Mouse (Mus musculus) hematopoietic stem cell, adult 5-6 weeks (primary cell): ENCODE results near the gene Ints2. TPM values are rescaled to one million over a fixed set of nuclear protein-coding genes. Genes with fewer than 3 reads are reported as not detected.
A peak's percentile ranks its signal among the peaks of the same experiment; 100 is the strongest.
"Not testable (repeated sequence)": the region's sequence is repeated elsewhere in the genome, so short reads cannot be mapped to it uniquely, and the experiment has no call there.

Source experiments
- ATAC-seq, 2 experiments: fragments of 125-278 bp in 1 of 2; replicated peaks in 1 of 2; 2 replicates each; pipeline ENCODE4 v1.8.0; 2016 to 2017; ENCODE audit warnings: inconsistent platforms in 2 of 2, mild to moderate bottlenecking in 2 of 2, moderate number of reproducible peaks in 2 of 2, low read depth in 1 of 2, moderate TSS enrichment in 1 of 2; ENCODE audit not compliant: low FRiP score in 2 of 2, poor library complexity in 2 of 2, severe bottlenecking in 2 of 2, insufficient read depth in 1 of 2, low TSS enrichment in 1 of 2
- total RNA-seq: library from RNA; stranded (forward); fragments of 172-1452, 232-1000 nt; gene quantifications from 2 replicates; pipeline ENCODE4 v1.2.3, GENCODE M21; 2017

The Ints2 gene
- total RNA-seq, 1 experiment from 2014 or later, result 30.8 TPM

- ATAC-seq, result peak in 1 of 2 experiments; percentile 29; a peak in 3 of 4 replicates
Observed at GRCm38 (mm10) chr11:86200460-86201021, 56.8 kb downstream of the Ints2 start.

- no peak for ATAC-seq
Observed at GRCm38 (mm10) chr11:86199733-86200132, 57.6 kb downstream of the Ints2 start.

- ATAC-seq, result not testable (repeated sequence)
Observed at GRCm38 (mm10) chr11:86185224-86185623, 72.2 kb downstream of the Ints2 start.

- ATAC-seq, result no peak
Observed at GRCm38 (mm10) chr11:86175833-86176232, 81.5 kb downstream of the Ints2 start.

GRCm38 (mm10) chr11:86174173-86174572 lies 83.2 kb downstream of the Ints2 start:
- 0 out of 4 replicates have a peak, but pooled peaks of 1 of the 2 experiments have one; percentile 51 for ATAC-seq

GRCm38 (mm10) chr11:86170743-86171142 lies 86.6 kb downstream of the Ints2 start:
- no peak for ATAC-seq

Other genes starting within 250 kb of the Ints2 start
- 20.9 and 23.9 TPM in 2 replicates for gene Brip1, start 56.4 kb downstream of the Ints2 start, total RNA-seq
- 69.2 and 73.0 TPM in 2 replicates for gene Med13, start 100.0 kb upstream of the Ints2 start, total RNA-seq
- 12.4 and 17.4 TPM in 2 replicates for gene Rnft1, start 227.1 kb upstream of the Ints2 start, total RNA-seq